Mouse (Mus musculus): ENCODE results near the gene Tbccd1. TPM values are rescaled to one million over a fixed set of nuclear protein-coding genes. Genes with fewer than 3 reads are reported as not detected.
"Not testable (repeated sequence)": the region's sequence is repeated elsewhere in the genome, so short reads cannot be mapped to it uniquely, and the experiment has no call there.

Gene Tbccd1
- polyA plus RNA-seq, 1 experiment from 2014 or later = 37.9 TPM

- ATAC-seq (replicated peaks; ENCODE audit: insufficient number of reproducible peaks, low FRiP score, low TSS enrichment, low read depth) = no peak
- 85% methylated on average over 5 of the region's 5 CpGs for WGBS
- H3K27me3 ChIP-seq (ENCODE audit: control insufficient read depth, insufficient read depth, low read length) = no peaks in the 10 kb centered on the region
Measured at GRCm38 (mm10) chr16:22797521-22797920, 59.9 kb downstream of the Tbccd1 start.

GRCm38 (mm10) chr16:22795497-22795896 is 62.0 kb downstream of the Tbccd1 start:
- Histone ChIP-seq H3K27ac (replicated peaks; ENCODE audit: low read depth, low read length) (no peak overlapping the region), H3K27me3 (ENCODE audit: control insufficient read depth, insufficient read depth, low read length) (no peaks in the 10 kb centered on the region), H3K9ac (replicated peaks; ENCODE audit: low read length) (no peak overlapping the region), H3K4me3 (ENCODE audit: low read depth, low read length) (no peak overlapping the region), H3K4me2 (ENCODE audit: low read depth, low read length) (no peak overlapping the region), H3K9me3 (replicated peaks; ENCODE audit: control insufficient read depth, low read length) (no peaks in the 10 kb centered on the region), H3K4me1 (ENCODE audit: control insufficient read depth, insufficient read depth, low read length) (no peaks in the 10 kb centered on the region), H3K36me3 (replicated peaks; ENCODE audit: control insufficient read depth, insufficient read depth, low read depth, low read length) (no peaks in the 10 kb centered on the region)
- ATAC-seq (replicated peaks; ENCODE audit: insufficient number of reproducible peaks, low FRiP score, low TSS enrichment, low read depth) (no peak), DNase-seq (ENCODE audit: low spot score) (peak; percentile 17)
- WGBS = 74% methylated on average over 3 of the region's 3 CpGs

More at GRCm38 (mm10) chr16:22797521-22797920, 59.9 kb downstream of the Tbccd1 start:
- Histone ChIP-seq H3K36me3 (replicated peaks; ENCODE audit: control insufficient read depth, insufficient read depth, low read depth, low read length) (no peaks in the 10 kb centered on the region), H3K4me2 (ENCODE audit: low read depth, low read length) (no peak overlapping the region), H3K4me1 (ENCODE audit: control insufficient read depth, insufficient read depth, low read length) (no peaks in the 10 kb centered on the region), H3K27ac (replicated peaks; ENCODE audit: low read depth, low read length) (no peak overlapping the region), H3K9me3 (replicated peaks; ENCODE audit: control insufficient read depth, low read length) (no peaks in the 10 kb centered on the region), H3K4me3 (ENCODE audit: low read depth, low read length) (no peak overlapping the region), H3K9ac (replicated peaks; ENCODE audit: low read length) (no peak overlapping the region)
- no peak for DNase-seq (ENCODE audit: low spot score)

- DNase-seq (ENCODE audit: low spot score) = no peak
- Histone ChIP-seq H3K4me1 (ENCODE audit: control insufficient read depth, insufficient read depth, low read length) (no peaks in the 10 kb centered on the region), H3K4me3 (ENCODE audit: low read depth, low read length) (no peak overlapping the region), H3K27me3 (ENCODE audit: control insufficient read depth, insufficient read depth, low read length) (no peaks in the 10 kb centered on the region), H3K36me3 (replicated peaks; ENCODE audit: control insufficient read depth, insufficient read depth, low read depth, low read length) (no peaks in the 10 kb centered on the region), H3K27ac (replicated peaks; ENCODE audit: low read depth, low read length) (no peak overlapping the region), H3K4me2 (ENCODE audit: low read depth, low read length) (no peak overlapping the region), H3K9me3 (replicated peaks; ENCODE audit: control insufficient read depth, low read length) (no peaks in the 10 kb centered on the region), H3K9ac (replicated peaks; ENCODE audit: low read length) (no peak overlapping the region)
- no peak for ATAC-seq (replicated peaks; ENCODE audit: insufficient number of reproducible peaks, low FRiP score, low TSS enrichment, low read depth)
- WGBS = 14% methylated on average over 2 of the region's 2 CpGs
Measured at GRCm38 (mm10) chr16:22791235-22791634, 66.2 kb downstream of the Tbccd1 start.

- H3K9me3 ChIP-seq (replicated peaks; ENCODE audit: control insufficient read depth, low read length) = no peaks in the 10 kb centered on the region
- no peak overlapping the region for H3K9ac ChIP-seq (replicated peaks; ENCODE audit: low read length)
- no peaks in the 10 kb centered on the region for H3K36me3 ChIP-seq (replicated peaks; ENCODE audit: control insufficient read depth, insufficient read depth, low read depth, low read length)
- no peak overlapping the region for H3K4me2 ChIP-seq (ENCODE audit: low read depth, low read length)
- no peak for DNase-seq (ENCODE audit: low spot score)
- H3K4me3 ChIP-seq (ENCODE audit: low read depth, low read length) = no peak overlapping the region
- H3K27ac ChIP-seq (replicated peaks; ENCODE audit: low read depth, low read length) = no peak overlapping the region
- ATAC-seq (replicated peaks; ENCODE audit: insufficient number of reproducible peaks, low FRiP score, low TSS enrichment, low read depth) = no peak
- 68% methylated on average over 10 of the region's 10 CpGs for WGBS
- no peaks in the 10 kb centered on the region for H3K4me1 ChIP-seq (ENCODE audit: control insufficient read depth, insufficient read depth, low read length)
- no peaks in the 10 kb centered on the region for H3K27me3 ChIP-seq (ENCODE audit: control insufficient read depth, insufficient read depth, low read length)
Measured at GRCm38 (mm10) chr16:22789908-22790367, 67.5 kb downstream of the Tbccd1 start.

GRCm38 (mm10) chr16:22782686-22783085 is 74.8 kb downstream of the Tbccd1 start:
- Histone ChIP-seq H3K27ac (replicated peaks; ENCODE audit: low read depth, low read length) (no peak overlapping the region), H3K4me2 (ENCODE audit: low read depth, low read length) (no peak overlapping the region), H3K36me3 (replicated peaks; ENCODE audit: control insufficient read depth, insufficient read depth, low read depth, low read length) (no peaks in the 10 kb centered on the region), H3K4me3 (ENCODE audit: low read depth, low read length) (no peak overlapping the region), H3K4me1 (ENCODE audit: control insufficient read depth, insufficient read depth, low read length) (no peaks in the 10 kb centered on the region), H3K27me3 (ENCODE audit: control insufficient read depth, insufficient read depth, low read length) (no peaks in the 10 kb centered on the region), H3K9ac (replicated peaks; ENCODE audit: low read length) (no peak overlapping the region), H3K9me3 (replicated peaks; ENCODE audit: control insufficient read depth, low read length) (no peaks in the 10 kb centered on the region)
- ATAC-seq (replicated peaks; ENCODE audit: insufficient number of reproducible peaks, low FRiP score, low TSS enrichment, low read depth) = no peak
- no peak for DNase-seq (ENCODE audit: low spot score)
- 85% methylated on average over 5 of the region's 5 CpGs for WGBS

GRCm38 (mm10) chr16:22779228-22779835 is 78.1 kb downstream of the Tbccd1 start:
- DNase-seq (ENCODE audit: low spot score) (no peak), ATAC-seq (replicated peaks; ENCODE audit: insufficient number of reproducible peaks, low FRiP score, low TSS enrichment, low read depth) (no peak)
- Histone ChIP-seq H3K4me1 (ENCODE audit: control insufficient read depth, insufficient read depth, low read length) (no peaks in the 10 kb centered on the region), H3K9ac (replicated peaks; ENCODE audit: low read length) (no peak overlapping the region), H3K4me3 (ENCODE audit: low read depth, low read length) (no peak overlapping the region), H3K9me3 (replicated peaks; ENCODE audit: control insufficient read depth, low read length) (no peaks in the 10 kb centered on the region), H3K27me3 (ENCODE audit: control insufficient read depth, insufficient read depth, low read length) (no peaks in the 10 kb centered on the region), H3K4me2 (ENCODE audit: low read depth, low read length) (no peak overlapping the region), H3K36me3 (replicated peaks; ENCODE audit: control insufficient read depth, insufficient read depth, low read depth, low read length) (no peaks in the 10 kb centered on the region), H3K27ac (replicated peaks; ENCODE audit: low read depth, low read length) (no peak overlapping the region)
- WGBS = 87% methylated on average over 3 of the region's 3 CpGs

GRCm38 (mm10) chr16:22778296-22778695 is 79.2 kb downstream of the Tbccd1 start:
- 91% methylated on average over 12 of the region's 12 CpGs for WGBS
- not testable (repeated sequence) for H3K4me3 ChIP-seq (ENCODE audit: low read depth, low read length); H3K9me3 ChIP-seq (replicated peaks; ENCODE audit: control insufficient read depth, low read length); H3K4me1 ChIP-seq (ENCODE audit: control insufficient read depth, insufficient read depth, low read length); H3K27me3 ChIP-seq (ENCODE audit: control insufficient read depth, insufficient read depth, low read length); DNase-seq (ENCODE audit: low spot score); H3K27ac ChIP-seq (replicated peaks; ENCODE audit: low read depth, low read length); H3K36me3 ChIP-seq (replicated peaks; ENCODE audit: control insufficient read depth, insufficient read depth, low read depth, low read length); ATAC-seq (replicated peaks; ENCODE audit: insufficient number of reproducible peaks, low FRiP score, low TSS enrichment, low read depth); H3K9ac ChIP-seq (replicated peaks; ENCODE audit: low read length); H3K4me2 ChIP-seq (ENCODE audit: low read depth, low read length)

GRCm38 (mm10) chr16:22775471-22775985 is 81.9 kb downstream of the Tbccd1 start:
- ATAC-seq (replicated peaks; ENCODE audit: insufficient number of reproducible peaks, low FRiP score, low TSS enrichment, low read depth) (no peak), DNase-seq (ENCODE audit: low spot score) (no peak)
- 66% methylated on average over 5 of the region's 5 CpGs for WGBS
- Histone ChIP-seq H3K4me3 (ENCODE audit: low read depth, low read length) (no peak overlapping the region), H3K4me1 (ENCODE audit: control insufficient read depth, insufficient read depth, low read length) (no peaks in the 10 kb centered on the region), H3K36me3 (replicated peaks; ENCODE audit: control insufficient read depth, insufficient read depth, low read depth, low read length) (no peaks in the 10 kb centered on the region), H3K9me3 (replicated peaks; ENCODE audit: control insufficient read depth, low read length) (no peaks in the 10 kb centered on the region), H3K27ac (replicated peaks; ENCODE audit: low read depth, low read length) (no peak overlapping the region), H3K27me3 (ENCODE audit: control insufficient read depth, insufficient read depth, low read length) (no peaks in the 10 kb centered on the region), H3K9ac (replicated peaks; ENCODE audit: low read length) (no peak overlapping the region), H3K4me2 (ENCODE audit: low read depth, low read length) (no peak overlapping the region)

Measured in embryonic facial prominence, embryonic 11.5 days (tissue).